Mouse (Mus musculus) ovary, postnatal 10 days (tissue): ENCODE data around the gene Gm11099.

Experiments
- DNase-seq: peaks from one replicate; pipeline ENCODE4 v3.0.0; 2022; ENCODE audit warnings: low spot score

The Gm11099 gene

DNA sequence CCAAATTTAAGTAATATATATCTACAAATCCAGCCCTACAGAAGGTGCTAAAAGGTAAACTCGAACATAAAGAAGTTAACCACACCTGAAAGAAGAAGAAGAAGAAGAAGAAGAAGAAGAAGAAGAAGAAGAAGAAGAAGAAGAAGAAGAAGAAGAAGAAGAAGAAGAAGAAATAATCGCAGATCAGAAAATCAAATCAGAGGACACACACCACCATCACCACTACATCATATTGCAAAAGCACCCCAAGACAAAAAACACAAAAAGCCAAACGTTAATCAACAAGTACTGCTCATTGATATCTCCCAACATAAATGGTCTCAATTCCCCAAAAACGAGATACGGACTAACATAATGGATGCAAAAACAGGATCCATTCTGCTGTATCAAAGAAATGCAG is at the start of gene Gm11099:
Gm11099 (plus strand) TSS at position 301 of the 400 bp plus-strand sequence.
- DNase-seq = no peak

DNA sequence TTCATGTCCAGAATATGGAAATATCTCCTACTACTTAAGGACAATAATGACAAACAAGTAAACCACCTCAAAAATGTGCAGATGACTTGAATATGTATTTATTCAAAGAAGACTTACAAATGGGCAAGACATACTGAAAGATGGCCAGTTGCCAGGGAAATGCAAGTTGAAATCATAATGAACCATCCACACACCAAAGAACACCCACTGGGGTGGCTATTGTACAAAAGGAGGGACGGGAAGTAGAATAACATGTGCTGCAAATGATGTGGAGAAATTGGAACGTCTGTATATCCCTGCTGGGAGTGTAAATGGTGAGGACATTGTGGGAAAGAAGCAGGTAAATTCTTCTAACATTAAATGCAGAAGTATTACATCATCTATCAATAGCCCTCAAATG is 46.3 kb upstream of the Gm11099 start:
- no peak for DNase-seq

DNA sequence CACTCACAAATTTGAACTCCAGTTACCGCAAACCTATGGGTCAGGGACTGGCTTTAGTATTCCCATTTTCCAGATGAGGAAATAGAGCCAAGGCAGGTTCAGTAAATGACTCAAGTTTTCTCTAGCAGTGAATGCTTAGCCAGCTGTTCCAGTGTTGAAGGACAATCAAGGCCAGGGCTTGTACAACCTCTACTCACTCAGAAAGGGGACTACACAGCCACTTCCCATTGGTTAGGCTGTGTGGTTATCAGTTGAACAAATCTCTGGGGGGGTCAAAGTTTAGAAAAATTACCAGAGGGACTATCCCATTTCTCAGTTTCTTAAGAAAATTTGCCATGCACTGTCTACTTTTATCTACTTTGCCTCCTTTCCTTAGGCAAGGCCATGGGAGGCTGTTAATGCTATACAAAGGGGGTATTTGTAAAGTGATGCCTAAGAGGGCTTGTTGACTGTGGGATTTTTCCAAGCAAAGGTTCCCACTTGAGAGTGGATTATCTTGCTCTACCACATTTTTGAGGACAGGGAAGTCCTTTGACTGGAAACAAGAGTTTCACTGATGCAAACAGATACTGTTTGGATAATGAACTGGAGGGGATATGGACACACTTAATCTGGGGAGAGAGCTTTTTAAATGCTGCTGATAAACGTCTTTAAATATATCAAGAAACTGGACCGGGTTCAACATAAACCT is 30.2 kb upstream of the Gm11099 start:
- DNase-seq = no peak

GRCm38 (mm10) chr2:58829981-58830742 is 29.1 kb upstream of the Gm11099 start:
- DNase-seq = no peak

DNA sequence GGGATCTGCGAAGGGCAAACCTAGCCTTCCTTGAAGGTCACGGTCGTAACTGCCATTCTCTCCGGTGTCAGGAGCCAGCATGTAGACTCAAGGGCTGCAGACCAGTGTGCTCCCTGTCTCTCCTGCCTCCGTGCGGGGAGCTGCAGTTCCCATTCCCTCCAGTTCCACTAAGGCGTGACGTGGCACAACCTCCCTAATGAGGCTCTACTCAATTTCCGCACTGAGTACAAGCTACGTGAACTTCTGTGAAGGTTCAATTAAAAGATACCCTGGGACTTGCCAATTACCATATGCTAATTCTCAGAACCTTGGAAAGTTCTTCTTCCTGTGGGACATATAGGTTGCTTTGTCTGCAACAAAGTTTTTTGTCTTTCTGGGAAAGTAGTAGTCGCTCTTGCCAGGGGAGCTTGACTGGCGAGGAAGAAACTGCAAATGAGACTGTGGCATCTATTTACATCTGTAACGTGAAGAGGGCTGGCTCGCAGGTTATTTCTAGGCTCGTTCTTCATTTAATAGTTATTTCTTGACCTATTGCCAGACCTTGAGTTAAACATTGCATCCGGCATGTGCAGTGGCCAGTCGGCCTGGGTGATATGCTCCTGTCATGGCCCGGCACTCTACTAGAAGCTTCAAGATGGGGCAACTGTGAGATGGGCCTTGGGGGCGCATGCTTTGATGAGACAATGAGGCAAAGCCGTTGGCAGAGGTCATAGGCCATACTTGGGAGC is 26.8 kb upstream of the Gm11099 start:
- no peak for DNase-seq

GRCm38 (mm10) chr2:58841021-58841420 is 18.2 kb upstream of the Gm11099 start:
- DNase-seq = no peak

GRCm38 (mm10) chr2:58842443-58842842 is 16.8 kb upstream of the Gm11099 start:
- no peak for DNase-seq

DNA sequence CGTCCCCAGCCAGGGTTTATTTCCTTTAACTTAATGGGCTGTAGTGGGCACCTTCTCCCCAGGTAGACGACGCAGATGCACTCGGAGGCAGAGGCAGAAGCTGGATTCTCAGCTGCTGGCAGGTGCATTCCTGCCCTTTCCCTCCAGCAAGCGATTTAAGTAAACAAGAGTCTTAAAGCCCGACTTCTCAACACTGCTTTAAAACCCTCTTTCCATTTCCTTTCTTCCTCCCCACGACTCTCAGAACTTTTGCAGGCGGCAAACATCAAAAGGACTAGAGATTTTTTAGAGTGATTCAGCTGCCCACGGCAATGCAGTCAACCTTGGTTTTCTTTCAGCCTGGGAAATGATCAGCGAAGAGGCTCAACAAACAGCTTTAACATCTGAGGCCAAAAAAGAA is 14.7 kb upstream of the Gm11099 start:
- no peak for DNase-seq

DNA sequence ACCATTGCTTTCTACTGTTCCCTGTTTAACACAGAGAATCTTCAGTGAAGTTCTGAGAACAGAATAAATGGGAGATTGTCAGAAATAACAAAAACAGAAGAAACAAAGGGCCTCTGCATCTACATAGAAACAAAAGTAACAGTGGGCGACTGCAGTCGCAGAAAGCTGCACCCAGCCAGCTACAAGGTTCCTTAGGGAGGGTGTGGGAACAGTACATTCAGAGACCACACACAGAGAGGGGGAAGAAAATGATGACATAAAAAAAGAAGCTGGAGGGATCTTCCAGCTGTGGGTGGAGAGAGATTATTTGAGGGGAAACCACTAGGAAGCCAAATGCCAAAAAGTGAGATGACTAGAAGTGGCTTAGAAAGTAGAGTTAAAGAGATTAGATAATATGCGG is 20.6 kb downstream of the Gm11099 start:
- no peak for DNase-seq

GRCm38 (mm10) chr2:58905057-58905456 is 45.8 kb downstream of the Gm11099 start:
- DNase-seq = no peak

DNA sequence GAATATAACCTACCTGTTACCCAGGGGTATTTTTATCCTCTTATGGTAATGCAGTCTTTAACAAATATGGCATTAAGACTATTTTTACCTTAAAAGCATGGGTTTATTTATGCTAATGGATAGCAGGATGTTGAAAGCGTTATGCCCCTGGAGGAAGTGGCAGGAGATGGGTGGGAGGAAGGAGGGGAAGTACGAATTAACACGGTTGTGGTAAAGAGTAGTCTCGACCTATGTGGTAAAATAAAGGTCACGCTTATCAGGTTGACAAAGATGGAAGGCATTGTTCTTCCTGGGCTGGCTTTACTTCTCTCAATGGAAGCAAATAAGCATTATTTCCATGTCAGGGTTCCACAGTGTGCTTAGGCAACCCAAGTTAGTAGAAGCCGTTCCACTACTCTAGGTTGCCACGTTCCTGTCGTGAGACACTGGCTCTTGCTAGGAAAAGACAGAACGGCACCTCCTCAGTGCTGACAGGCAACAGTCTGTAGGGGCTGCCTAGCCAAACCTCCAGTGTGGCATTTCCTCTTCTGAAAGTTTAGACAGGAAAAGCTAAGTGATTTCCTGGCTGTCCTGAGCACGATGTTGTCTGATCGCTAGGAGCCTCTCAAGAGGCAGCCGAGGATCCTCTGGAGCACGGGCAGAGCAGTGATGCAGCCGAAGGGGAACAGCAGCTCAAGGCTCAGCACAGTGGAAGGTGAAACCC is 47.7 kb downstream of the Gm11099 start:
- no peak for DNase-seq

DNA sequence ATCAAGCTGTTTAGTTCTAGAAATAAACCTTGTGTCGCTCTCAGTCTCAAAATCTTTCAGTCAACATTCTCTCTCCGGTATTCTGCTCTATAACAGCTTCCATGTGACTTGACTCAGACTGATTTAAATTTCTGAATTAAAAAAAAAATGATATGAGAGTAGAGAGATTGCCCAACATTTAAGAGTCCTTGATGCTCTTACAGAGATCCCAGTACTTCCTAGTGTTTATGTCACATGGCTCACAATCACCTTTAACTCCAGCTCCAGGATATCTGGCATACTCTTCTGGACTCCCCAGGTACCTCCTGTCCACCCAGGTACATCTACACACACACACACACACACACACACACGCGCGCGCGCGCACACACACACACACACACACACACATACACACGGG is 53.1 kb downstream of the Gm11099 start:
- no peak for DNase-seq

- no peak for DNase-seq
Measured at GRCm38 (mm10) chr2:58918351-58918750, 59.1 kb downstream of the Gm11099 start.

DNA sequence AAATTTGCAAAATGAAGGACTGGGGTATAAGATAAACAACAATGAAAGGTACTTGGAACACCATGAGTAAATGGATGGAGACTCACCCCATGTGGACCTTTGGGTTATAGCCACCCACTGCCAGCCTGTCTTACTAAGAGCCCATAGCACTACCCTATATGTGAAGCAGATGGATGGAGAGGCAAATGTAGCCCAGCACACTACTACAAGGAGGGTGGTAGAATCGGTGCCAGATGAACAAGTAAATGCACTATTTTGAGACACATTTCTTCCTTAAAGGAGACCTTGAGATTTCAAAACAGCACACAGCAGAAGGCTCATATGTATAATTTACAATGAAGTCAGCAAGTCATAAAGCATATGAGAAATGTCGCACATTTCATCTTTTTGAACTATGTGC is 66.3 kb downstream of the Gm11099 start:
- DNase-seq = no peak

DNA sequence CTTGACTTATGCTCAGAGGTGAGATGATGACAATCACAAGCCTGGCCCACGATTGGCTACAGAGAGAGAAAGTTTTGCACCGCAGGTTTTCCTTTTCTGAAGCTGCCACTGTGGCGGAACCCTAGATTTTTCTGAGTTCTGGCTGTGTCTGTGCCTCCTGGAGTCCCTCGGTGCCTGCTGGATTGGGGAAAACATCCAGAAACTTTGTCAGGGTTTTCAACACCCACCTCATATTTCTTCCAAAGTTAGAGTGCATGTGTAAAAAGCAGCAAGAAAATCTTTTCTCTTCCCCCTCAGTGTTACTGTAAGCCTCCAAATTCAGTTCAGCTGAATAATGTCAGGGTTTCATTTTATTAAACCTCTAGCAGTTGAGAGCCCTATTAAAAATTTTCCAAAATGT is 82.1 kb downstream of the Gm11099 start:
- no peak for DNase-seq

GRCm38 (mm10) chr2:58948796-58949195 is 89.6 kb downstream of the Gm11099 start:
- DNase-seq = no peak

- no peak for DNase-seq
Measured at GRCm38 (mm10) chr2:58952101-58952500, 92.9 kb downstream of the Gm11099 start.

DNA sequence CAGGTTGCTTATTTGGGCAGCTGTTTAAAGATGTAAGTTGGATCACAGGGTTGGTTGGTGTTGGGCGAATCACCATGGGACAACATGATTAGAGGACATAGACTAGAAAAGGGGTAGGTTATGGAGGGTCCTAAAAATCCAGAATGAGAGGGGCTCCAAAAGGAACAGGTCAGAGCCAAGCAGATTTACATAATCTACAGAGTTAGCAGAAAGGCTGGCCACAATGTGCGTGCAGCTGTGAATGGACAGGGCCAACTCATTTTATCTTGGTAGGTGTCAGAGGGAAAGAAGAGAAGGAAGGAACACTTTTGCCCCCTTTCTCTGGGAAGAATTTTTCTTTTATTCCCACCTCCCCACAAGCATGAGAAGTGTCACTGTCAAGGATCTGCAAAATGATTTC is 97.1 kb downstream of the Gm11099 start:
- DNase-seq = no peak

DNA sequence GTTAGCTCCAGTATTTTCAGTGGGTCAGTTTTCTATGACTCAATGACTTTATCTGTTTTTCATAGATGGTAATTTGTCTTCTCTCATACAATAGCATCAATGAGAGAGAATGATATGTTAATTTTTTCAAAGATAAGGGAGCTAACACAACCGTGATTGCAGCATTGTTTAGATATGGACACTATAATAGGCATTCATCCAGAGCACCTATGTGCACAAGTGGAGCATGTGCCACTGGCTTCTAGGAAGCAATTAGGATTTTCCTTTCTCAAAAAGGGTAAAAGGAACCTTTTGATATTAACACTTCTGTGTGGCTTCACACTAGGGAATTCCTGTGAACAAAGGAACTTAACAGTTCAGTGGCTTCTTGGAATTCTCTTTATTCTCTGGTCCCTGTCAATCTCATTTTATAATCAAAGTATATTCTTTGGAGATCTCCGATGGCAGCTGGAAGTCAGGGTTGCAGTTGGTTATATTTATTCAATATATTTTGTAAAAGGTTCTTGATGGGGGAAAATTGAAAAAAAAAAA is 97.6 kb downstream of the Gm11099 start:
- DNase-seq = no peak
